Mouse (Mus musculus) layer of hippocampus, postnatal 36 days (tissue): ENCODE data around the gene Trim30a. TPM values are rescaled to one million over a fixed set of nuclear protein-coding genes. Genes with fewer than 3 reads are reported as not detected.
"Not testable (repeated sequence)": the region's sequence is repeated elsewhere in the genome, so short reads cannot be mapped to it uniquely, and the experiment has no call there.

Experiments
- DNase-seq, 2 experiments: peaks; one replicate each; pipeline ENCODE4 v3.0.0; 2022
- total RNA-seq, 2 experiments: library from RNA; stranded (reverse); gene quantifications; 2 replicates each; pipeline ENCODE4 v1.2.3; 2021

The Trim30a gene
- total RNA-seq: under 1 TPM; 0.47 to 0.51 TPM

GRCm38 (mm10) chr7:104465065-104465744 lies at the start of gene Trim30a:
TSS of gene Trim30a (minus strand) at chr7:104465193.
- DNase-seq: no peak

GRCm38 (mm10) chr7:104507421-104508065 lies 42.5 kb upstream of the Trim30a start, which contains the start of gene Trim30d:
TSS of gene Trim30d (minus strand) at chr7:104507849.
- not testable (repeated sequence) for DNase-seq

GRCm38 (mm10) chr7:104501589-104502371 lies 36.8 kb upstream of the Trim30a start:
- no peak for DNase-seq

- DNase-seq: not testable (repeated sequence)
These were observed 36.2 kb upstream of the Trim30a start for GRCm38 (mm10) chr7:104501186-104501585.

- not testable (repeated sequence) for DNase-seq
These were observed 34.5 kb upstream of the Trim30a start for GRCm38 (mm10) chr7:104499464-104499863.

- DNase-seq: no peak
These were observed 18.9 kb downstream of the Trim30a start for GRCm38 (mm10) chr7:104445961-104446645.

- DNase-seq: no peak
These were observed 60.5 kb downstream of the Trim30a start for GRCm38 (mm10) chr7:104404460-104404950.

- DNase-seq: no peak
These were observed 63.9 kb downstream of the Trim30a start for GRCm38 (mm10) chr7:104401140-104401539.

GRCm38 (mm10) chr7:104400698-104401097 lies 64.3 kb downstream of the Trim30a start, which contains the start of gene Trim30c:
TSS of gene Trim30c (minus strand) at chr7:104400837.
- no peak for DNase-seq

- no peak for DNase-seq
These were observed 66.5 kb downstream of the Trim30a start for GRCm38 (mm10) chr7:104398492-104398891.

- DNase-seq: no peak
These were observed 95.1 kb downstream of the Trim30a start, which contains the start of gene Trim30b for GRCm38 (mm10) chr7:104369736-104370414. TSS of gene Trim30b (minus strand) at chr7:104369884.

- no peak for DNase-seq
These were observed 98.7 kb downstream of the Trim30a start for GRCm38 (mm10) chr7:104366339-104366738.

Other genes with a start within 250 kb of the Trim30a start
- under 1 TPM in 1 of 2 experiments, not detected in 1; 0.22 TPM for gene Trim6, start 246.4 kb downstream of the Trim30a start, total RNA-seq
- 1 to 10 TPM; 1.4 to 2.2 TPM for gene Trim34a, start 220.7 kb downstream of the Trim30a start, total RNA-seq
- under 1 TPM; 0.47 to 0.68 TPM for gene Trim5, start 177.1 kb downstream of the Trim30a start, total RNA-seq
- gene Trim12a, start 149.7 kb downstream of the Trim30a start, total RNA-seq: 1 to 10 TPM; 1.8 to 2.5 TPM
- gene Trim34b, start 135.7 kb downstream of the Trim30a start, total RNA-seq: not detected
- gene Trim12c, start 111.8 kb downstream of the Trim30a start, total RNA-seq: 1 to 10 TPM; 1.4 to 1.8 TPM
- not detected for gene Trim30b, start 95.3 kb downstream of the Trim30a start, total RNA-seq
- gene Trim30c, start 64.4 kb downstream of the Trim30a start, total RNA-seq: under 1 TPM in 1 of 2 experiments, not detected in 1; 0.20 TPM
- under 1 TPM in 1 of 2 experiments, not detected in 1; 0.27 TPM for gene Trim30d, start 42.7 kb upstream of the Trim30a start, total RNA-seq
- gene Olfr651, start 84.9 kb upstream of the Trim30a start, total RNA-seq: not detected
- not detected for gene Olfr652, start 95.7 kb upstream of the Trim30a start, total RNA-seq
- gene Olfr653, start 112.1 kb upstream of the Trim30a start, total RNA-seq: not detected
- not detected for gene Olfr654, start 121.8 kb upstream of the Trim30a start, total RNA-seq
- not detected for gene Olfr655, start 136.6 kb upstream of the Trim30a start, total RNA-seq
- gene Olfr656, start 148.8 kb upstream of the Trim30a start, total RNA-seq: not detected
- not detected for gene Olfr657, start 159.6 kb upstream of the Trim30a start, total RNA-seq
- gene Olfr658, start 182.1 kb upstream of the Trim30a start, total RNA-seq: not detected
- not detected for gene Olfr659, start 201.6 kb upstream of the Trim30a start, total RNA-seq
- not detected for gene Olfr661, start 221.3 kb upstream of the Trim30a start, total RNA-seq